ENCODE assay signal across 10 mouse cellular contexts in the genomic region with DNA sequence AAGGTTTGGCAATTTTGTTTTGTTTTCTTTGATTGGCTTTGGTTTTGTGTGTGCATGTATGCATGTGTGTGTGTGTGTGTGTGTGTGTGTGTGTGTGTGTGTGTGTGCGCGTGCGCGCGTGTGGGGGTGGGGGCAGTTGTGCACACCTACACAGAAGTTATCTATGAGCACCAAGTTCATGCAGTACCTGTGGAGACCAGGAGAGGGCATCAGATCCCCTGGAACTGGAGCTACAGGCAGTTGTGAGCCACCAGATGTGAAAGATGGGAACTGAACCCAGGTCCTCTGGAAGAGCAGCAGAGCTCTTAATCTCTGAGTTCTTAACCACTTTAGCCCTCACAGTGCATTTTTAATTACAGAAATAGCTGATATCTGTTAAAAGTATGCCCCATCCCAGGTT. TPM values are rescaled to one million over a fixed set of nuclear protein-coding genes. Genes with fewer than 3 reads are reported as not detected.
A peak's percentile ranks its signal among the peaks of the same experiment; 100 is the strongest.
DNase-seq lines count a peak whose midpoint lies in the region; ATAC-seq and TF ChIP-seq lines count a peak whose summit lies in the region.
"Had no signal": no experiment of that assay in that cellular context is flagged by ENCODE, and none has a peak within 500 bp of the region (broad histone marks: within the 10 kb centered on the region; RNA-seq: fewer than 3 reads in every experiment).

No protein-coding gene starts in this region.

- no peak for TF ChIP-seq EP300 in heart, postnatal 0 days (IDR thresholded peaks at IDR 0.05; ENCODE audit: low read depth)

- intact Hi-C loops in heart, postnatal 25 days (cut with DNase I) = loop anchor here (2.0 kb wide), 1 partner anchor 165 kb away; no protein-coding TSS in a partner anchor

- TF ChIP-seq CTCF in heart, postnatal 0 days (IDR thresholded peaks at IDR 0.05; ENCODE audit: low read depth) = peak; percentile 22

- no peaks in the 10 kb centered on the region for H3K4me1 ChIP-seq in heart, postnatal 0 days (ENCODE audit: control insufficient read depth, insufficient read depth)
- H3K4me1 ChIP-seq in intestine, embryonic 15.5 days (replicated peaks) = no peaks in the 10 kb centered on the region
- H3K4me1 ChIP-seq: heart, embryonic 13.5 days had no signal

- DNase-seq in heart, postnatal 0 days (ENCODE audit: low spot score) = no peak
- DNase-seq in heart, postnatal 25 days (ENCODE audit: low spot score) = no peak
- DNase-seq in B cell, adult 2 months = peak; percentile 38 to 52
- peak; percentile 80 for DNase-seq in ZHBTc4 (ENCODE audit: low read depth, low spot score)
- peak; percentile 26 for DNase-seq in lung, postnatal 14 days
- DNase-seq in adrenal gland, adult 18-20 months (ENCODE audit: low spot score in 2 of 2) = no peak
- DNase-seq in layer of hippocampus, postnatal 36 days = no peak

- ATAC-seq in heart, postnatal 0 days (ENCODE audit: insufficient read depth, low read depth) = no peak
- no peak for ATAC-seq in intestine, embryonic 15.5 days

- H3K27ac ChIP-seq in heart, postnatal 0 days (ENCODE audit: low read depth) = no peak overlapping the region
- H3K27ac ChIP-seq in intestine, embryonic 15.5 days = no peak overlapping the region
- H3K27ac ChIP-seq: heart, embryonic 13.5 days; neural tube, embryonic 13.5 days had no signal

- 93% methylated on average over 5 of the region's 5 CpGs for WGBS in heart, postnatal 0 days
- WGBS in intestine, embryonic 15.5 days = 98% methylated on average over 5 of the region's 5 CpGs

- H3K27me3 ChIP-seq in heart, postnatal 0 days (ENCODE audit: control insufficient read depth, insufficient read depth, low read length) = no peaks in the 10 kb centered on the region
- H3K27me3 ChIP-seq in intestine, embryonic 15.5 days (replicated peaks) = no peaks in the 10 kb centered on the region
- H3K27me3 ChIP-seq: heart, embryonic 13.5 days had no signal

- no peak overlapping the region for H3K4me3 ChIP-seq in heart, postnatal 0 days (ENCODE audit: low read depth, low read length)
- no peak overlapping the region for H3K4me3 ChIP-seq in intestine, embryonic 15.5 days (replicated peaks)
- H3K4me3 ChIP-seq: heart, embryonic 13.5 days; neural tube, embryonic 13.5 days had no signal

- no peaks in the 10 kb centered on the region for H3K9me3 ChIP-seq in heart, postnatal 0 days (replicated peaks; ENCODE audit: control insufficient read depth, low read length)
- no peaks in the 10 kb centered on the region for H3K9me3 ChIP-seq in intestine, embryonic 15.5 days
- H3K9me3 ChIP-seq: neural tube, embryonic 13.5 days had no signal

- no peak overlapping the region for H3K9ac ChIP-seq in heart, postnatal 0 days (replicated peaks; ENCODE audit: low read depth, low read length)
- H3K9ac ChIP-seq in intestine, embryonic 15.5 days = no peak overlapping the region
- H3K9ac ChIP-seq: heart, embryonic 13.5 days; neural tube, embryonic 13.5 days had no signal

- H3K4me2 ChIP-seq in heart, postnatal 0 days (ENCODE audit: low read depth, low read length) = no peak overlapping the region
- no peak overlapping the region for H3K4me2 ChIP-seq in intestine, embryonic 15.5 days (replicated peaks)
- H3K4me2 ChIP-seq: heart, embryonic 13.5 days; neural tube, embryonic 13.5 days had no signal

- no peaks in the 10 kb centered on the region for H3K36me3 ChIP-seq in heart, postnatal 0 days (replicated peaks; ENCODE audit: control insufficient read depth, insufficient read depth, low read length)
- no peaks in the 10 kb centered on the region for H3K36me3 ChIP-seq in intestine, embryonic 15.5 days
- H3K36me3 ChIP-seq: heart, embryonic 13.5 days; neural tube, embryonic 13.5 days had no signal

RNA-seq across cellular contexts. Expression of gene Mafb, which starts 47.1 kb away (rescaled TPM):
- total RNA-seq in heart, postnatal 0 days (2014; rRNA removed; ENCODE audit: low replicate concordance) = 3.8 and 4.8 TPM in 2 replicates
- 4.5 and 5.5 TPM in 2 replicates for polyA plus RNA-seq in heart, postnatal 0 days (2015; fragmentation: Nextera tagmentation; extraction: Ambion mirVana)
- 10 to 100 TPM; 11.2 to 13.1 TPM for total RNA-seq in heart, postnatal 25 days (2021)
- total RNA-seq in adrenal gland, adult 18-20 months (2021) = 10 to 100 TPM; 17.9 to 19.8 TPM
- 10 to 100 TPM; 13.8 to 14.3 TPM for total RNA-seq in layer of hippocampus, postnatal 36 days (2021)
- 10.1 and 12.0 TPM in 2 replicates for polyA plus RNA-seq in intestine, embryonic 15.5 days (2015; fragmentation: Nextera tagmentation; extraction: Ambion mirVana)

Comparison
In these comparisons a context has a peak if more than half of its experiments do, and no peak if none do; other contexts are left out.
1. DNase-seq: peak in B cell, adult 2 months (2 of 2), ZHBTc4 (single experiment) and lung, postnatal 14 days (single experiment); none in heart, postnatal 0 days (single experiment), heart, postnatal 25 days (single experiment), adrenal gland, adult 18-20 months (0 of 2) and layer of hippocampus, postnatal 36 days (0 of 2).